Mouse (Mus musculus) midbrain, embryonic 15.5 days (tissue): ENCODE measurements at regions not wholly inside any gene's neighbourhood (a gene's known extent, or its start where the extent isn't known, plus 50 kb on each side); places are given as distances from the start of the nearest gene placed in this dataset.

ENCODE experiments used
- ATAC-seq: fragments of 200-750 bp; cut with Nextera tagmentation; replicated peaks from 2 replicates; pipeline ENCODE4 v1.8.0; 2017; ENCODE audit warnings: moderate TSS enrichment
- H3K27ac ChIP-seq: fragments of 300-500 bp; sonication (generic); 2 replicates; pipeline ENCODE4 v1.5.1; 2015; ENCODE audit warnings: mild to moderate bottlenecking, inconsistent platforms
- H3K27me3 ChIP-seq: fragments of 300-500 bp; sonication (generic); replicated peaks from 2 replicates; pipeline ENCODE4 v1.6.1; 2015; ENCODE audit warnings: inconsistent platforms
- H3K36me3 ChIP-seq: fragments of 300-500 bp; sonication (generic); replicated peaks from 2 replicates; pipeline ENCODE4 v1.6.1; 2015; ENCODE audit warnings: inconsistent platforms
- H3K4me1 ChIP-seq: fragments of 300-500 bp; sonication (generic); 2 replicates; pipeline ENCODE4 v1.6.1; 2015; ENCODE audit warnings: inconsistent platforms
- H3K4me2 ChIP-seq: fragments of 300-500 bp; sonication (generic); 2 replicates; pipeline ENCODE4 v1.6.1; 2015; ENCODE audit warnings: inconsistent platforms, mild to moderate bottlenecking, moderate library complexity
- H3K4me3 ChIP-seq: fragments of 300-500 bp; sonication (generic); 2 replicates; pipeline ENCODE4 v1.5.1; 2015; ENCODE audit warnings: mild to moderate bottlenecking, inconsistent platforms
- H3K9ac ChIP-seq: fragments of 300-500 bp; sonication (generic); 2 replicates; pipeline ENCODE4 v1.6.1; 2015; ENCODE audit warnings: mild to moderate bottlenecking, inconsistent platforms
- H3K9me3 ChIP-seq: fragments of 300-500 bp; sonication (generic); 2 replicates; pipeline ENCODE4 v1.6.1; 2016; ENCODE audit warnings: inconsistent platforms
- WGBS: fragments of 180-500 bp; shearing (Covaris S2); methylation state at CpG from one replicate; pipeline ENCODE4 v1.1.7; 2015; ENCODE audit warnings: mixed read lengths; 5-methylcytosine and 5-hydroxymethylcytosine counted together

DNA sequence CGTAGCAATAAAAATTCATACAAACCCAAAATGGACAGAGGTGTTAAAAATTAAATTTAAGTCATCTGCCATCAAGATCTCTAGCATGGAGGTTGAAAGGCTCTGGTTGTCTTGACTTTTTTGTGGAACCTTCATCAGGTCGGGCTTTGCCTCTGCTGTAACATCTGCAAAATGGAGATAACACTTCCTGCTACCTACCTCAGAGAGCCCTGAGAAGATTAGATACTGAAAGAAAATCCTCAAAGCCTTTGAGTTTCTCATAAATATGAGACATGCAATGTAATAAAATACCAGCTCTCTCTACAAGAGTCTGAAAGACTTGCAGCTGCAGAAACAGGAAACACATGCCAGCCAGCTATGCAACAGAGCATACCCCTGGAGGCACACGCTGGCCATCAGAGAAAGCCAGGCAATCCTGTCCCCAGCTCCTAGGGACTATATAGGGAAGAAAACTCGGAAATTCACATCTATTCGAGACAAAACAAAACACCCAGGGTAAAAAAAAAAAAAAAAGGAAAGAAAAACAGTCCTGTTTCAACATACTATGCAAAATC is 299.1 kb downstream of the Gm11361 start:
- ATAC-seq = no peak
- WGBS = 74% methylated on average over 5 of the region's 5 CpGs
- H3K9ac ChIP-seq = no peak overlapping the region
- H3K9me3 ChIP-seq = no peaks in the 10 kb centered on the region
- peaks cover 24% of the 10 kb centered on the region for H3K4me1 ChIP-seq
- H3K27me3 ChIP-seq = no peaks in the 10 kb centered on the region
- no peak overlapping the region for H3K4me3 ChIP-seq
- no peak overlapping the region for H3K27ac ChIP-seq
- no peak overlapping the region for H3K4me2 ChIP-seq
- no peaks in the 10 kb centered on the region for H3K36me3 ChIP-seq

DNA sequence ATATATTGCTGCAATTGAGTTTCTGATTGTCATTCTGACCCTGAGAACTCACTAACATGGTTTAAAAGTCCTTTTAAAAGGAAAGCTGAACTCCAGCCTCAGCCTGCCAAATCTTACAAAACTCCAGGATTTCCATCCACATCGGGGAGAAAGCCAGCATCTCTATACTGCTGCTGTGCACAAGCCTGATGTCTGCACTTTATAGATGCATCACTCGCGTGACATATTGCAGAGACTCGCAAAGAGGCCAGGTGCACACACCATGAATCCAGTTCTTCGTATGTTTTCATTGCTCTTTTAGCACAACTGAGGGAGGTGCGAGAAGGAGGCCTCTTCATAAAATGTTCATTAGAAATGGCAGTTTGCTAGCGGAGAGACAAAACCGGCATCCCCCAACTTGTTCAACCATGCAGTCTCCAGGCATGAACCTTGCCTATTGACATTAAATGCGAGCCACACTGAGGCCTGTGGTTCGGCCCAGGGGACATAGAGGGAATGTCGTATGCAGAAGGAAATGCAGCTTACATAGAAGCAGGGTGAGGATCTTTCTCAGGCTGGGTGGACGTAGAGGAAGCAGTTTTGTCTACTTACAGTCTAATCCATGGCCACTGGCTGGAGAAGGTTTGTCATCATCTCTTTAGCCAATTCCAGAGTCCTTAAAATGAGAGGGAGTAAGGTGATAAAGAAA is 297.0 kb downstream of the Gm11361 start:
- 74% methylated on average over 12 of the region's 12 CpGs for WGBS

DNA sequence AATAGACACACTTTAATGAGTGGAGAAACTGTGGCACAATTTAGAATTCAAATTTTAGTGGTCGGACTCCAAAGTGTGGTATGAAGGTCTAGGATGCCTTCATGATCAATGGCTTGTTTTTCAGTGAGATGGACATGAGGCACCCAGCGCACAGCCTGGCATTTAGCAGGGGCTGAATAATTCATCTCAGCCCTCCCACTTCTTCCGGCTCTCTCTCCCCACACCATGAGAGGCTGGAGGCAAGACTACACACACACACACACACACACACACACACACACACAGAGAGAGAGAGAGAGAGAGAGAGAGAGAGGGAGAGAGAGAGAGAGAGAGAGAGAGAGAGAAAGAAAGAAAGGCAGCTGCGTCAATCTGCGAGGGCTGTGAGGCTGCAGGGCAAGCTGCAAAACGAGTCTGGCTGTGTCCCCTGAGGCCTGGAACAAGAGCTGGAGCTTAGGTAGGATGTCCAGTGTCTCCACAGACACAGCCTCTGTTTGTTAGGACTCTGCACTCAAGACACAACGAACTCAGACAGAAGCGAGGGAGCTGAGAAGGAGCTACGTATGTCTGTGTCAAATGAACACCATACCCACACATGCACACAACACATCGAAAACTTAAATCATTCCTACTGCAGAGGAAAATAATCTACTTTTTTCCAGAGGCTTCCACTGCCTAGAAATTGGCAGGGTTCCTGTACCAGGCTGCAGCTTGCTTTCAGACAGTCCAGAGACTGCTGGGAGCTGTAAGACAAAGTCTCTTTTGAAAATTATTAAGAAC is 295.8 kb downstream of the Gm11361 start:
- ATAC-seq = peak; percentile 73
- peaks cover 24% of the 10 kb centered on the region for H3K4me1 ChIP-seq
- no peaks in the 10 kb centered on the region for H3K36me3 ChIP-seq
- H3K27ac ChIP-seq = peak overlapping the region; percentile 80
- H3K9ac ChIP-seq = no peak overlapping the region; the same call in 1 of the 2 replicates
- 25% methylated on average over 10 of the region's 10 CpGs for WGBS
- H3K27me3 ChIP-seq = no peaks in the 10 kb centered on the region
- no peak overlapping the region for H3K4me3 ChIP-seq
- no peaks in the 10 kb centered on the region for H3K9me3 ChIP-seq
- no peak overlapping the region for H3K4me2 ChIP-seq

More for the DNA sequence above, 297.0 kb downstream of the Gm11361 start:
- Histone ChIP-seq H3K9me3 (no peaks in the 10 kb centered on the region), H3K9ac (no peak overlapping the region), H3K4me1 (peaks cover 24% of the 10 kb centered on the region), H3K4me2 (no peak overlapping the region), H3K36me3 (no peaks in the 10 kb centered on the region), H3K27me3 (no peaks in the 10 kb centered on the region), H3K27ac (peak overlapping the region; percentile 80), H3K4me3 (no peak overlapping the region)
- no peak for ATAC-seq

DNA sequence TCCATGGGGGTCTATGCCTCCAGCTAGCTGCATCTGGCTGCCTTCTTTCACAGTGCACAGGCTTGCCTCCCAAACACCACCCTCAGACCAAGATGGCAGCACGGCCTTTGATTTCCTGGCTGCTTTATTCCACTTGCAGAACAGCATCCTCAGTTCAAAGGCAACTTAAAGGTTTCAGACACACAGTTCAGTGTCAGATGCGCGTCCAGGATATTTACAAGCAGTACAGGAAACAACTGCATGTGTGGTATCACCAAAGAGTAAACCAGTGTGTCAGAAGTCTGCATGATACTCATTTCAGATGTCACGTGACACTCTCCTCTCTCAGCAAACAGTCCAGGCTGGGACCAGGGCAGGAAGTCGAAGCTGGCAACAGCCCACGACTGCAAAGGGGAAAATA is 294.2 kb downstream of the Gm11361 start:
- H3K9ac ChIP-seq = no peak overlapping the region
- no peak for ATAC-seq
- no peaks in the 10 kb centered on the region for H3K36me3 ChIP-seq
- peaks cover 24% of the 10 kb centered on the region for H3K4me1 ChIP-seq
- no peaks in the 10 kb centered on the region for H3K9me3 ChIP-seq
- no peak overlapping the region for H3K4me3 ChIP-seq
- H3K27me3 ChIP-seq = no peaks in the 10 kb centered on the region
- H3K4me2 ChIP-seq = no peak overlapping the region
- H3K27ac ChIP-seq = no peak overlapping the region
- WGBS = 83% methylated on average over 6 of the region's 6 CpGs

DNA sequence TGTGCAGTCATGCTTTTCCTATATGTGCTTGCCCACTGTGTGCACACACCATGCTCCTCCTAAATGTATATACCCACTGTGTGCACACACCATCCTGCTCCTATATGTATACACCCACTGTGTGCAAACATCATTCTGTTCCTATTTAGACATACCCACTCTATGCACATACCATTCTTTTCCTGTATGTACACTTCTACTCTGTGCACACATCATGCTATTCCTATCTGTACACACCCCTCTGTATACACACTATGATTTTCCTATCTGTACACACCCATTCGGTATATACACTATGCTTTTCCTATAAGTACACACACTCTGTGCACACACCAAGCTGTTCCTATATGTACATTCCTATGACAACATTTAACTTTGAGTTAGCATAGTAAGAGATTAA is 288.5 kb downstream of the Gm11361 start:
- no peak overlapping the region for H3K4me2 ChIP-seq
- peaks cover 24% of the 10 kb centered on the region for H3K4me1 ChIP-seq
- H3K27ac ChIP-seq = peak overlapping the region; percentile 62; the same call in 1 of the 2 replicates
- H3K9ac ChIP-seq = no peak overlapping the region
- H3K9me3 ChIP-seq = no peaks in the 10 kb centered on the region
- peak; percentile 32; the same call in 1 of the 2 replicates for ATAC-seq
- 98% methylated on average over 1 of the region's 1 CpGs for WGBS
- no peak overlapping the region for H3K4me3 ChIP-seq
- H3K27me3 ChIP-seq = no peaks in the 10 kb centered on the region
- no peaks in the 10 kb centered on the region for H3K36me3 ChIP-seq

DNA sequence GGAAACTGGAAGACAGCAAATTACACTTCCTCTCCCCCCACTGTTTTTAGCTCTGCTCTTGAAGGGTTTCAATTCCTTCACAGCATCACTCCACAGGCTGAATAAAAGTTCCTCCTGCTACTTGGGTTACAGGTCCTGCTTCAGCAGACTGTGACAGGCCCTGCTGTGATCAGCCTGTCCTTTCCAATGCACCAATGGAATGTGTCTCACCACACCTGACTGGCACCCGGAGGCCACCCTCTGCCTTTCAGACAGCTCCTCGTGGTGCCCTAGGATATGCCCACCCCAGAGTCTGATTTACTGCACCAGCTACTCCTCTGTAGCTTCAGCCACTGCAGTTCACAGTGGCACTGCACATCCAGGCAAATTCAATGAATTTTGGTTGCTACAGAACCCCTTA is 288.0 kb downstream of the Gm11361 start:
- peak overlapping the region; percentile 62 for H3K27ac ChIP-seq
- WGBS = 27% methylated on average over 2 of the region's 2 CpGs
- no peak overlapping the region for H3K4me3 ChIP-seq
- peak; percentile 29; the same call in 1 of the 2 replicates for ATAC-seq
- no peaks in the 10 kb centered on the region for H3K27me3 ChIP-seq
- no peak overlapping the region for H3K4me2 ChIP-seq
- H3K36me3 ChIP-seq = no peaks in the 10 kb centered on the region
- H3K9ac ChIP-seq = no peak overlapping the region
- H3K9me3 ChIP-seq = no peaks in the 10 kb centered on the region
- H3K4me1 ChIP-seq = peaks cover 24% of the 10 kb centered on the region

DNA sequence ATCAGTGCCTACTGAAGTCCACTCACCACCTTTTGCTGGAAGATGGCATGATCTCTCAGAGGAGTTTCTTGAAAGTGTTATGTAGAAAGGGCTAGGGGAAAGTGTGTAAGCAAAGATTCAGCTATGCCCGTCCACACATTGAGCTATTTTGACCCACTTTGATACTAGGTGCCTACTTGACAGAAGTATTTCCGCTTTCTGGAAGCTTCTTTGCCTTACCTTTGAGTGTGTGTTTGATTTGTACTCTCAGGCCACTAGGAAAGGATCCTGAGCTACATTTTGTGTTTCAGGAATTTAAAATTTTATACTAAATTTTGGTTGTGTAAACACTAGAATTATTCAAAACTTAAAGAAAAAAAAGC is 287.5 kb downstream of the Gm11361 start:
- H3K4me1 ChIP-seq = peaks cover 24% of the 10 kb centered on the region

DNA sequence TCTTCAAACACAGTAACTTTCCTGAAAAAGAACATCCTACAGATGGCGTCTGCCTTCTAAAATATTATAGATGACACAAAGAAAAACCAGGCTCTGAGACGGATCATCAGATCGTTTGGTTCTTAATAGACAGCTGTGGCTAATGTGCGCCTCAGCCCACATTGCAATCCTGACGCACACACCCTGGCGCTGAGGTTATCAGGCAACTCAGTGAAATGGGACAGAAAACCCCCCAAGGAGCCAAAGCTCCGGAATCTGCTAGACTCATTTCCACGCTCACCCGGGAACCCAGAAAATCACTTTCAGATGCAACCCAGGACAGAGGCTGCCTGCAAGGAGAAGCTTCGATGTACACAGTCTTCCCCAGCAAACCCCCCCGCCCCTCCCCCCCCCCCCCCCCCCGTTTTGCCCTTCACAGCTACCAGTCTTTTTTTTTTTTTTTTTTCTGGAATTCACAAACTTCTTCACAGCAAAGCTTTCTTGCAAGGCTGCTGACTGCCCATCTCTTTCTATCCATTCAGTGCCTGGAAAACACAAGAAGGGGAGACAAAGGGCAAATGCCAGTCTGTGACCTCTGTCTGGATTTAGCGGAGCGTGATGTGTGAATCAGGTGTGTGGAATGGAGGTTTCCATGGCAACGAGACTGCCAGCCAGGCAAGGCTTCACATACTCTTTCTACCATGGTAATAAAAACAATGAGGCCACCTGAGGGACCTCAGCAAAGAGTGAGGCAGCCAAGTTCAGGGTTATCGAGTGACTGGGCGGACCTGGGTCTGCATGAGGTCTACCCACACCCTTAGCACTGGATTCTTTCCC is 286.9 kb downstream of the Gm11361 start:
- Histone ChIP-seq H3K36me3 (no peaks in the 10 kb centered on the region), H3K4me2 (peak overlapping the region; percentile 47), H3K4me3 (peak overlapping the region; percentile 25), H3K27me3 (no peaks in the 10 kb centered on the region), H3K4me1 (peaks cover 24% of the 10 kb centered on the region), H3K27ac (peak overlapping the region; percentile 83), H3K9me3 (no peaks in the 10 kb centered on the region), H3K9ac (peak overlapping the region; percentile 42)
- peak; percentile 83 for ATAC-seq
- WGBS = 7% methylated on average over 16 of the region's 17 CpGs

More for the DNA sequence above, 287.5 kb downstream of the Gm11361 start:
- no peak for ATAC-seq
- 57% methylated on average over 2 of the region's 2 CpGs for WGBS
- no peak overlapping the region for H3K9ac ChIP-seq
- no peaks in the 10 kb centered on the region for H3K9me3 ChIP-seq
- H3K27ac ChIP-seq = peak overlapping the region; percentile 83
- H3K27me3 ChIP-seq = no peaks in the 10 kb centered on the region
- H3K4me2 ChIP-seq = peak overlapping the region; percentile 47
- H3K36me3 ChIP-seq = no peaks in the 10 kb centered on the region
- H3K4me3 ChIP-seq = no peak overlapping the region

DNA sequence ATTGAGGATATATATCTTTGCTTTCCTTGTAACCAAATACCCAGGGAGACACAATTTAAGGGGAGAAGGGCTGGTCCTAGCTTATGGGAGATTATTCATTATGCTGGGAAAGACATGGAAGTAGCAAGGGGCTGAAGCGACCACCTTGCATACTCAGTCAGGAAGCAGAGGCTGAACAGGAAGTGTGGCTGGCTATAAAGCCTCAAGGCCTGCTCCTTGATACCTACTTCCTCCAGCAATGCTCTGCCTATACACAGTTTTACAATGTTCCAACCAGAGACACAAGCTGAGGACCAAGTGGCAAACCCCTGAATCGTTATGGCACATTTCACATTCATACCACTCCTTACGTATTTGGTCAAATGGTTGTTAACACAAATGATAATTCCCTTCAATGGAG is 284.3 kb downstream of the Gm11361 start:
- no peak for ATAC-seq
- H3K9ac ChIP-seq = no peak overlapping the region
- peaks cover 4% of the 10 kb centered on the region; the same call in 1 of the 2 replicates for H3K9me3 ChIP-seq
- H3K4me2 ChIP-seq = no peak overlapping the region
- H3K4me3 ChIP-seq = no peak overlapping the region
- no peaks in the 10 kb centered on the region for H3K27me3 ChIP-seq
- no peaks in the 10 kb centered on the region for H3K36me3 ChIP-seq
- WGBS = 98% methylated on average over 3 of the region's 3 CpGs
- H3K27ac ChIP-seq = no peak overlapping the region
- peaks cover 24% of the 10 kb centered on the region for H3K4me1 ChIP-seq

DNA sequence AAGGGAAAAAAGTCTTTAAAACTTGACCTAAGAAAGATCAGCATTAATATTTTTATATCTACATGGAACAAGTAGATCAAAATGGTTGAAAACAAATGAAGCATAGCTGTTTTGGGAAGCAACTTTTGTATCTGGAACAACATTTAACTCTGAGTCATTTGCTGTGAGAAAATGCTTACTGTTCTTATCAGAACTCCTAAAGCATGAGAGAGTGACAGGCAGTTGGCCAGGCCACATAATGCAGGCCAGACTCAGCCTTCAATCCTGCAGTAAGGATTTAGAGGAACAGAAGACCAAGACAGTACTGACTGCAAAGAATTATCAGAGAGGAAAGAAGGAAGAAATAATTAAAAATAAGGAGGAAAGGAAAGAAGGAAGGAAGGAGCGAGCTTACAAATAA is 275.8 kb downstream of the Gm11361 start:
- H3K36me3 ChIP-seq = no peaks in the 10 kb centered on the region
- H3K27ac ChIP-seq = no peak overlapping the region
- peaks cover under 1% of the 10 kb centered on the region; the same call in 1 of the 2 replicates for H3K9me3 ChIP-seq
- no peak overlapping the region for H3K4me3 ChIP-seq
- H3K9ac ChIP-seq = no peak overlapping the region
- WGBS = 81% methylated on average over 1 of the region's 1 CpGs
- no peaks in the 10 kb centered on the region for H3K27me3 ChIP-seq
- no peak overlapping the region for H3K4me2 ChIP-seq
- H3K4me1 ChIP-seq = peaks cover 4% of the 10 kb centered on the region; the same call in 1 of the 2 replicates
- no peak for ATAC-seq

DNA sequence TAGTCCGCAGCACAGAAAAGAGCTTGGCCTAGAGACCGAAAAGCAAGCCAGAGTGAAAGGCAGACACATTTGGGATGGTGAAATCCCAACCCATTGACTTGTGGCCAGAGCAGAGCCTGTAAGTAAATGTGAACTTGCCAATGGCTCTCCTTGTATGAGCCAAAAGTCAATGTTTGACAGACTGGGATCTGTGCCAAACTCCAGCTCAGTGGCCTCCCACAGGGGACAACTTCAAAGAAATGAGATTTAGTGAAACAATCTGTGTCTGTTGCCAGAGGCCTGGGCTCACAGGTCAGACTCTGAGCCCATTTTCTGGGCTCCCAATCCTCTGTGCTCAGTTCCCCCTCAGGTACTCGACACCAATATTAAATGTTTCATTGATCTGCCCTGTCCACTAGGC is 274.9 kb downstream of the Gm11361 start:
- Histone ChIP-seq H3K9ac (no peak overlapping the region), H3K27me3 (no peaks in the 10 kb centered on the region), H3K9me3 (no peaks in the 10 kb centered on the region), H3K4me3 (no peak overlapping the region), H3K27ac (0 out of 2 replicates have a peak overlapping the region, but pooled peaks have one; percentile 46), H3K4me2 (no peak overlapping the region), H3K4me1 (peaks cover 4% of the 10 kb centered on the region; the same call in 1 of the 2 replicates), H3K36me3 (no peaks in the 10 kb centered on the region)
- ATAC-seq = peak; percentile 58
- 63% methylated on average over 3 of the region's 3 CpGs for WGBS
